Mouse (Mus musculus) embryonic fibroblast, embryonic 13.5 days (primary cell): Measurements from ENCODE around the gene Dlg2.

Experiments
- CTCF ChIP-seq: IDR thresholded peaks from 2 replicates; pipeline ENCODE4 v1.5.1; 2011; ENCODE audit warnings: mild to moderate bottlenecking, control low read depth, low read length, moderate library complexity, borderline replicate concordance; ENCODE audit not compliant: insufficient read depth
- POLR2A ChIP-seq: IDR thresholded peaks from 2 replicates; pipeline ENCODE4 v1.6.1; 2011; ENCODE audit warnings: low read depth, mild to moderate bottlenecking, control low read depth, low read length, moderate library complexity

DNA sequence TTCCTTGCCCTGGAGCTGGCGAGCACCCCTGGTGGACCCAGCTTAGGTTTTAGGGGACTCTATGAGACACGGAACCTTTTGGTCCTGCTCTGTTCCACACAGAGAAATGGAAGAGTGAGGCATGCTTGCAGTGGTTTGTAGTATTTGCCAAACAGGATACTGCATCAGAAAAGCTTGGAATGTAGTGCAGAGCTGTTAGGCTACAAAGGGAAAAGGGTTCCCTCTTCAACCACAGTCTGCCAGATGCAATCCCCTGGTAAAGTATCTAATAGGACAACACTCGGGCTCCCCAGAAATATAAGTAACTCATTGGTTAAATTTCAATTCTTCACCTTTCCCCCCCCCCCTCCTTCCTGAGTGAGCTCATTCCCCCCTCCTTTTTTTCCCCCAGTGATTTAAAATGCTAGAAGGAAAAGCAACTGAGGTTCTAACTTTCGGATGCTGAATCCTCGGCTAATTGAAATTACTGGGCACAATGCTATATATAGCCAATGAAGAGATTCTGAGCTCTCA lies 613.9 kb downstream of the Dlg2 start:
- TF ChIP-seq POLR2A (no peak), CTCF (no peak)
